Mouse (Mus musculus) cerebellum, adult 9-11 months (tissue): ENCODE data around the gene Nxt2.
"Not testable (repeated sequence)": the region's sequence is repeated elsewhere in the genome, so short reads cannot be mapped to it uniquely, and the experiment has no call there.

Source experiments
- DNase-seq: peaks from one replicate; pipeline ENCODE4 v3.0.0; 2022

Nxt2 gene

GRCm38 (mm10) chrX:142226542-142226941 is at the start of gene Nxt2:
Gene Nxt2, plus strand, starts transcription at chrX:142226770.
- DNase-seq: no peak

GRCm38 (mm10) chrX:142176981-142177380 is 49.6 kb upstream of the Nxt2 start:
- no peak for DNase-seq

- no peak for DNase-seq
These were observed 44.5 kb upstream of the Nxt2 start for GRCm38 (mm10) chrX:142182026-142182425.

- DNase-seq: peak; percentile 30
These were observed 37.4 kb upstream of the Nxt2 start for GRCm38 (mm10) chrX:142189023-142189703.

- DNase-seq: no peak
These were observed 36.2 kb upstream of the Nxt2 start for GRCm38 (mm10) chrX:142190355-142190754.

- peak; percentile 10 for DNase-seq
These were observed 32.1 kb upstream of the Nxt2 start for GRCm38 (mm10) chrX:142194420-142194819.

GRCm38 (mm10) chrX:142195551-142195950 is 31.0 kb upstream of the Nxt2 start:
- DNase-seq: no peak

- DNase-seq: no peak
These were observed 29.7 kb upstream of the Nxt2 start, which contains the start of gene Gucy2f for GRCm38 (mm10) chrX:142196831-142197230. Gene Gucy2f, minus strand, starts transcription at chrX:142196931.

- DNase-seq: peak; percentile 25
These were observed 26.3 kb upstream of the Nxt2 start for GRCm38 (mm10) chrX:142200295-142200694.

- no peak for DNase-seq
These were observed 956 bp downstream of the Nxt2 start for GRCm38 (mm10) chrX:142227398-142228054.

GRCm38 (mm10) chrX:142228055-142228768 is 1.6 kb downstream of the Nxt2 start:
- DNase-seq: peak; percentile 87

- DNase-seq: no peak
These were observed 2.2 kb downstream of the Nxt2 start for GRCm38 (mm10) chrX:142228769-142229158.

GRCm38 (mm10) chrX:142236146-142236545 is 9.6 kb downstream of the Nxt2 start:
- not testable (repeated sequence) for DNase-seq

GRCm38 (mm10) chrX:142237101-142237500 is 10.5 kb downstream of the Nxt2 start:
- no peak for DNase-seq

- DNase-seq: no peak
These were observed 19.2 kb downstream of the Nxt2 start for GRCm38 (mm10) chrX:142245682-142246327.

- no peak for DNase-seq
These were observed 23.6 kb downstream of the Nxt2 start for GRCm38 (mm10) chrX:142250008-142250736.

- no peak for DNase-seq
These were observed 49.5 kb downstream of the Nxt2 start for GRCm38 (mm10) chrX:142276031-142276430.

- no peak for DNase-seq
These were observed 50.0 kb downstream of the Nxt2 start for GRCm38 (mm10) chrX:142276573-142276972.

- DNase-seq: no peak
These were observed 59.3 kb downstream of the Nxt2 start for GRCm38 (mm10) chrX:142285905-142286304.
